Mouse (Mus musculus) fat pad, adult 2 months (tissue): ENCODE data around the gene 9030025P20Rik.
"Not testable (repeated sequence)": the region's sequence is repeated elsewhere in the genome, so short reads cannot be mapped to it uniquely, and the experiment has no call there.

Experiments
- DNase-seq: peaks from one replicate; pipeline ENCODE4 v3.0.0-alpha.2; 2011; ENCODE audit warnings: low read depth, low spot score; ENCODE audit errors: extremely low read depth

Gene 9030025P20Rik

GRCm38 (mm10) chr17:14978362-14979038 lies at the start of gene 9030025P20Rik, which contains the start of gene Gm3417:
9030025P20Rik (plus strand) TSS chr17:14978468.
Gm3417 (minus strand) TSS chr17:14978790.
- DNase-seq, result not testable (repeated sequence)

- DNase-seq, result no peak
These were observed 49.6 kb upstream of the 9030025P20Rik start for GRCm38 (mm10) chr17:14928631-14929030.

GRCm38 (mm10) chr17:14930697-14931096 lies 47.6 kb upstream of the 9030025P20Rik start:
- no peak for DNase-seq

- DNase-seq, result no peak
These were observed 46.8 kb upstream of the 9030025P20Rik start for GRCm38 (mm10) chr17:14931469-14931868.

GRCm38 (mm10) chr17:14935280-14935679 lies 43.0 kb upstream of the 9030025P20Rik start:
- DNase-seq, result not testable (repeated sequence)

- DNase-seq, result no peak
These were observed 42.2 kb upstream of the 9030025P20Rik start for GRCm38 (mm10) chr17:14935841-14936605.

GRCm38 (mm10) chr17:14942181-14942580 lies 36.1 kb upstream of the 9030025P20Rik start:
- not testable (repeated sequence) for DNase-seq

- no peak for DNase-seq
These were observed 35.1 kb upstream of the 9030025P20Rik start, which contains the start of the genes Wdr27 and 1600012H06Rik for GRCm38 (mm10) chr17:14943009-14943728. Wdr27 (minus strand) TSS chr17:14943158. 1600012H06Rik (plus strand) TSS chr17:14943184.

- no peak for DNase-seq
These were observed 34.6 kb upstream of the 9030025P20Rik start for GRCm38 (mm10) chr17:14943729-14944059.

- DNase-seq, result no peak
These were observed 33.7 kb upstream of the 9030025P20Rik start for GRCm38 (mm10) chr17:14944551-14944950.

GRCm38 (mm10) chr17:14949161-14949827 lies 29.0 kb upstream of the 9030025P20Rik start:
- no peak for DNase-seq

- DNase-seq, result no peak
These were observed 24.8 kb upstream of the 9030025P20Rik start for GRCm38 (mm10) chr17:14953452-14953851.

- DNase-seq, result no peak
These were observed 19.5 kb upstream of the 9030025P20Rik start for GRCm38 (mm10) chr17:14958686-14959327.

- no peak for DNase-seq
These were observed 18.3 kb upstream of the 9030025P20Rik start for GRCm38 (mm10) chr17:14959979-14960378.

GRCm38 (mm10) chr17:14960520-14960919 lies 17.7 kb upstream of the 9030025P20Rik start:
- no peak for DNase-seq

GRCm38 (mm10) chr17:14960951-14961556 lies 17.2 kb upstream of the 9030025P20Rik start, which contains the start of gene Phf10:
Phf10 (minus strand) TSS chr17:14961273.
- DNase-seq, result not testable (repeated sequence)

GRCm38 (mm10) chr17:14961557-14962154 lies 16.6 kb upstream of the 9030025P20Rik start:
- not testable (repeated sequence) for DNase-seq

GRCm38 (mm10) chr17:14968373-14968913 lies 9.8 kb upstream of the 9030025P20Rik start:
- not testable (repeated sequence) for DNase-seq

GRCm38 (mm10) chr17:14977718-14978361 lies 428 bp upstream of the 9030025P20Rik start:
- not testable (repeated sequence) for DNase-seq
